Mouse (Mus musculus) hindbrain, postnatal 0 days (tissue): ENCODE results near the gene Kif2a. TPM values are rescaled to one million over a fixed set of nuclear protein-coding genes. Genes with fewer than 3 reads are reported as not detected.

Experiments used
- ATAC-seq: fragments of 200-750 bp; cut with Nextera tagmentation; 2 replicates; pipeline ENCODE4 v1.8.0; 2017; ENCODE audit warnings: mild to moderate bottlenecking, moderate TSS enrichment, moderate library complexity
- DNase-seq: peaks from one replicate; pipeline ENCODE4 v3.0.0-alpha.2; 2015; ENCODE audit warnings: low spot score
- H3K27ac ChIP-seq: fragments of 300-500 bp; sonication (generic); 2 replicates; pipeline ENCODE4 v1.5.1; 2014; ENCODE audit warnings: mild to moderate bottlenecking
- H3K27me3 ChIP-seq: fragments of 300-500 bp; sonication (generic); 2 replicates; pipeline ENCODE4 v1.6.1; 2014; ENCODE audit warnings: low read length, mixed read lengths; ENCODE audit not compliant: insufficient read depth
- H3K36me3 ChIP-seq: fragments of 300-500 bp; sonication (generic); 2 replicates; pipeline ENCODE4 v1.6.1; 2014; ENCODE audit warnings: low read length, mixed read lengths; ENCODE audit not compliant: insufficient read depth
- H3K4me1 ChIP-seq: fragments of 300-500 bp; sonication (generic); 2 replicates; pipeline ENCODE4 v1.6.1; 2014; ENCODE audit warnings: antibody characterized with exemption, low read length, mixed read lengths; ENCODE audit not compliant: insufficient read depth
- H3K4me2 ChIP-seq: fragments of 300-500 bp; sonication (generic); 2 replicates; pipeline ENCODE4 v1.6.1; 2014; ENCODE audit warnings: low read depth, mild to moderate bottlenecking, low read length, moderate library complexity, mixed read lengths
- H3K4me3 ChIP-seq: fragments of 300-500 bp; sonication (generic); 2 replicates; pipeline ENCODE4 v1.5.1; 2014; ENCODE audit warnings: low read length
- H3K9ac ChIP-seq: fragments of 300-500 bp; sonication (generic); replicated peaks from 2 replicates; pipeline ENCODE4 v1.6.1; 2014; ENCODE audit warnings: mild to moderate bottlenecking, low read length, moderate library complexity, mixed read lengths
- H3K9me3 ChIP-seq: fragments of 300-500 bp; sonication (generic); 2 replicates; pipeline ENCODE4 v1.6.1; 2016; ENCODE audit warnings: low read length, mixed read lengths
- CTCF ChIP-seq: IDR thresholded peaks from 2 replicates; pipeline ENCODE4 v1.5.1; 2016; ENCODE audit warnings: antibody characterized with exemption, control low read depth, low read depth
- WGBS: fragments of 180-500 bp; shearing (Covaris S2); extraction: QIAGEN DNeasy Blood & Tissue Kit; methylation state at CpG from one replicate; pipeline ENCODE4 v1.1.7; 2014; 5-methylcytosine and 5-hydroxymethylcytosine counted together
- polyA plus RNA-seq: library from polyadenylated mRNA; unstranded; fragments of >200 nt; fragmentation: Nextera tagmentation; extraction: Ambion mirVana; gene quantifications from 2 replicates; pipeline ENCODE4 v1.2.1, GENCODE M21; 2015
- total RNA-seq: library from RNA; depleted of rRNA; stranded (reverse); fragments of >200 nt; gene quantifications from 2 replicates; pipeline ENCODE4 v1.2.3, GENCODE M21; 2014

The Kif2a gene
- total and polyA plus RNA-seq, 2 experiments from 2014 or later = 23.7 to 102 TPM

- H3K9ac ChIP-seq = no peak overlapping the region
- no peak overlapping the region for H3K4me3 ChIP-seq
- H3K4me2 ChIP-seq = no peak overlapping the region
- DNase-seq = no peak
- no peaks in the 10 kb centered on the region for H3K4me1 ChIP-seq
- no peak for ATAC-seq
- TF ChIP-seq CTCF = no peak
- H3K27ac ChIP-seq = no peak overlapping the region
- H3K27me3 ChIP-seq = no peaks in the 10 kb centered on the region
- H3K9me3 ChIP-seq = no peaks in the 10 kb centered on the region
- WGBS = 89% methylated on average over 2 of the region's 2 CpGs
- H3K36me3 ChIP-seq = no peaks in the 10 kb centered on the region
Measured at GRCm38 (mm10) chr13:107038346-107038745, 16.4 kb upstream of the Kif2a start.

DNA sequence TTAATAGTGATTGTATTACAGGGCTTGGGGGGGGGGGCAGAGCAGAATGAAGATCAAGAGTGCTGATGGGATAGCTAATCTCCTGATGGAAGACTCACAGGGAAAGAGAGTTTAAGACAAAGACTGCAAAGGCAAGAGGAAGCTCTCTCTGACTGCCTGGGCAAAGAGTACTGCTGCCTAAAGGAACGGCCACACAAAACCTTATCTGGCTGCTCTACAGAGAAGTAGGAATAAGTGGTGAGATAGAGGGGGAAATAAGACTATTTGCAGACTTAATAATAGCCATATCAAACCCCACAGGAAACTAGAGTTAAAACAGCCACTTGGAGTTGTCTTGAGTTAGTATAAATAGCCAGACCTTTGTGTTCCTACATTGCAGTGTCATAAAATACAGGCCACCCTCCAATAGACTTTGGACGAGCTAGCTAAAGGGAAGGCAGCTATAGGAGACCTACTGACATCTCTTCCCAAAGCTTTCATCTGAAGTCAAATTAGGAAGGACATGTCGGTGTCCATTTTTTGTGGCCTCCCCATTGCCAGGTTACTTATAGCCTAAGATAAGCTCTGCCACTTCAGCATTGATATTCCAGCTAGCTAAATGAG, 13.7 kb upstream of the Kif2a start:
- H3K4me1 ChIP-seq = no peaks in the 10 kb centered on the region
- no peak overlapping the region for H3K9ac ChIP-seq
- ATAC-seq (no peak), DNase-seq (no peak)
- WGBS = 98% methylated on average over 3 of the region's 3 CpGs
- H3K27me3 ChIP-seq = no peaks in the 10 kb centered on the region
- H3K27ac ChIP-seq = no peak overlapping the region
- H3K4me3 ChIP-seq = no peak overlapping the region
- TF ChIP-seq CTCF = no peak
- no peak overlapping the region for H3K4me2 ChIP-seq
- no peaks in the 10 kb centered on the region for H3K36me3 ChIP-seq
- no peaks in the 10 kb centered on the region for H3K9me3 ChIP-seq

- DNase-seq = no peak
- no peak overlapping the region for H3K27ac ChIP-seq
- H3K4me3 ChIP-seq = no peak overlapping the region
- H3K4me2 ChIP-seq = no peak overlapping the region
- no peaks in the 10 kb centered on the region for H3K36me3 ChIP-seq
- no peaks in the 10 kb centered on the region for H3K27me3 ChIP-seq
- 88% methylated on average over 4 of the region's 4 CpGs for WGBS
- no peaks in the 10 kb centered on the region for H3K4me1 ChIP-seq
- no peak for TF ChIP-seq CTCF
- no peak for ATAC-seq
- H3K9me3 ChIP-seq = no peaks in the 10 kb centered on the region
- H3K9ac ChIP-seq = no peak overlapping the region
Measured at GRCm38 (mm10) chr13:107035078-107035477, 13.2 kb upstream of the Kif2a start.

GRCm38 (mm10) chr13:107034028-107034920, 12.3 kb upstream of the Kif2a start:
- no peak overlapping the region for H3K4me3 ChIP-seq
- H3K4me1 ChIP-seq = no peaks in the 10 kb centered on the region
- H3K36me3 ChIP-seq = no peaks in the 10 kb centered on the region

DNA sequence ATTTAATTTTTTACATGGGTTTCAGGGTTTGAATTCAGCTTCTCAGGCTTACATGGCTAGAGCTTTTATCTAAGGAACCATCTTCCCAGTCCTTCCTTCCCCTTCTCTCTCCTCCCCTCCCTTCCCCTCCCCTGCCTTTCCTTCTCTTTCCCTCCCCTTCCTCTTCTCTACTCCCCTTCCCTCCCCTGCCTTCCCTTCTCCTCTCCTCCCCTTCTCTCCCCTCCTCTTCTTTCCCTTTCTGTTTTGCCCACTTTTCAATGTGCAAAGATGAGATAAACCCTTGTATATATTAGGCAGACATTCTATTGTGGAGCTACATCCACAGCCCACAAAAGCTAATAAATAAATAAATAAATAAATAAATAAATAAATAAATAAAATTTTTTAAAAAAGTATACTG, 9.3 kb upstream of the Kif2a start:
- Histone ChIP-seq H3K27me3 (no peaks in the 10 kb centered on the region), H3K9ac (no peak overlapping the region), H3K9me3 (no peaks in the 10 kb centered on the region), H3K27ac (no peak overlapping the region), H3K4me3 (no peak overlapping the region), H3K4me1 (no peaks in the 10 kb centered on the region), H3K36me3 (no peaks in the 10 kb centered on the region), H3K4me2 (no peak overlapping the region)
- no peak for TF ChIP-seq CTCF
- DNase-seq (no peak), ATAC-seq (no peak)

More at GRCm38 (mm10) chr13:107034028-107034920, 12.3 kb upstream of the Kif2a start:
- 50% methylated on average over 1 of the region's 1 CpGs for WGBS
- Histone ChIP-seq H3K9ac (no peak overlapping the region), H3K27me3 (no peaks in the 10 kb centered on the region), H3K9me3 (no peaks in the 10 kb centered on the region), H3K27ac (no peak overlapping the region), H3K4me2 (no peak overlapping the region)
- ATAC-seq = no peak
- no peak for TF ChIP-seq CTCF
- DNase-seq = no peak

- no peak for TF ChIP-seq CTCF
- ATAC-seq (no peak), DNase-seq (no peak)
- Histone ChIP-seq H3K4me2 (no peak overlapping the region), H3K9ac (no peak overlapping the region), H3K4me1 (no peaks in the 10 kb centered on the region), H3K36me3 (no peaks in the 10 kb centered on the region), H3K4me3 (no peak overlapping the region), H3K9me3 (no peaks in the 10 kb centered on the region), H3K27me3 (no peaks in the 10 kb centered on the region), H3K27ac (no peak overlapping the region)
- 94% methylated on average over 4 of the region's 4 CpGs for WGBS
Measured at GRCm38 (mm10) chr13:107027218-107027617, 5.3 kb upstream of the Kif2a start.

DNA sequence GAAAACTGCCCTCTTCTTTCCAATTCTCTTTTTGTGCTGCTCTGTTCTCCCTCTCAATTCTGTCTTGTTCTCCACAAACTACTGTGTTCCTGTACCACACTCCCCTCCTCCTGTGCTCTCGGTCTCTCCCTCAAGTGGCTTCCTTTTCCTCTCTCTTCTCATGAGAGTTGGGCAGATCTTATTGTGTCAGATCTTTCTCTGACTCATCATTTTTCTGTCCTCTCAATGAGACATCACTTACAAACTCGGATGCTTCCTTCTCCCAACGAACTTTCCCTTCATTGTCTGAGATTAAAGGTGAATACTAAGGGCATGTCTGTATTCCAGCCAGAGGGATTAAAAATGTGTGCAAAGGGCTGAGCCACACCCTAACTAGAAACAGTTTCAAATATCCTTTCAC, 3.7 kb upstream of the Kif2a start:
- 74% methylated on average over 3 of the region's 3 CpGs for WGBS
- Histone ChIP-seq H3K27ac (no peak overlapping the region), H3K9me3 (no peaks in the 10 kb centered on the region), H3K9ac (no peak overlapping the region), H3K27me3 (no peaks in the 10 kb centered on the region), H3K4me2 (no peak overlapping the region), H3K4me3 (no peak overlapping the region), H3K4me1 (no peaks in the 10 kb centered on the region), H3K36me3 (no peaks in the 10 kb centered on the region)
- DNase-seq (no peak), ATAC-seq (no peak)
- no peak for TF ChIP-seq CTCF
